Mouse (Mus musculus) layer of hippocampus, postnatal 25 days (tissue): ENCODE data around the gene Eva1a. TPM values are rescaled to one million over a fixed set of nuclear protein-coding genes. Genes with fewer than 3 reads are reported as not detected.

Source experiments
- DNase-seq, 2 experiments: peaks; one replicate each; pipeline ENCODE4 v3.0.0; 2022; ENCODE audit warnings: mixed read lengths in 2 of 2, low spot score in 1 of 2; ENCODE audit errors: extremely low spot score in 1 of 2
- total RNA-seq, 2 experiments: library from RNA; stranded (reverse); gene quantifications; 2 replicates each; pipeline ENCODE4 v1.2.3; 2021

Eva1a gene
- total RNA-seq, 2 experiments from 2014 or later: 14.6 to 16.9 TPM

GRCm38 (mm10) chr6:82059896-82060295 lies 19.1 kb downstream of the Eva1a start:
- no peak for DNase-seq

DNA sequence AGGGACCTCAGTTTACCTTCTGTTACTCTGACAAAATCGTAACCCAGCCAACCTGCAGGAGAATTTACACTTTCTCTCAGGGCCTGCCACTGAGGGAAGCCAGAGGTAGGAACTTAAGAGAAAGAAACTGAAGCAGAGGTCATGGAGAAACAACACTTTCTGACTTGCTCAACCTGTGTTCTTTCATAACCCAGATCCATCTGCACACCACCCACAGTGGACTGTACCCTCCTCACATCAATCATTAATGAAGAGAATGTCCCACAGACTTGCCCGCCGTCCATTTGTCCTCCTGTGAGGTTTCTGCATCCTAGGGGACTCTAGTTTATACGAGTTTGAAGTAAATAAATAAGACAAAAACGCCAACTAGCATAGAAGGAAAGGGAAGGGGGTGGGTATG lies 24.4 kb downstream of the Eva1a start:
- no peak for DNase-seq

DNA sequence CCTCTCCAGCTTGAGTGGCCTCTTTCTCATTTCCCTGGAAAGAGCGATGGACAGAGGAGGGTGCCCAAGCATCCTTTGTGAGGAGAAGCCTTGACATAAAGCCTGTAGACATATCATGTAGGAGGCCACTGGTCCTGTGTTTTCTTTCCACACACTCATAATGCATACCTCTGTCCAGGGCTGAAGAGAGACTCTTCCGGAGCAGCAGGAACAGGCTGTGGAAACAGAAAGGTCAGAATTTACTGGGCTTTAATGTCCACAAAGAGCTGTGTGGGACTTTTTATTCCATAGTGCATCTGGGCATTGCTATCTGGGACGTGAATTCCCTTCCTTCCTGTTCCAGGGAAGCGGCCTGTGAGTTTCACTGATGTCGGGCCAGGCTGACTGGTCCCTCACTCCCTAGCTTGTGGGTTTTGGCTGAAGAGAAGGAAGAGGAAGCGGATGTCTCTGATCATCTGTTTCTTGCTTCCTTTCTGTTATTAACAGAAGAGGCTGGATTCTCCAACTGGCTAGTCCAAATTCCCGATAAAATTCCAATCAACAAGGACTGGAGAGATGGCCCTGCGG lies 25.8 kb downstream of the Eva1a start:
- DNase-seq: no peak

GRCm38 (mm10) chr6:82070459-82070858 lies 29.6 kb downstream of the Eva1a start:
- no peak for DNase-seq

GRCm38 (mm10) chr6:82073011-82073410 lies 32.2 kb downstream of the Eva1a start:
- no peak for DNase-seq

GRCm38 (mm10) chr6:82073567-82073966 lies 32.7 kb downstream of the Eva1a start:
- no peak for DNase-seq

DNA sequence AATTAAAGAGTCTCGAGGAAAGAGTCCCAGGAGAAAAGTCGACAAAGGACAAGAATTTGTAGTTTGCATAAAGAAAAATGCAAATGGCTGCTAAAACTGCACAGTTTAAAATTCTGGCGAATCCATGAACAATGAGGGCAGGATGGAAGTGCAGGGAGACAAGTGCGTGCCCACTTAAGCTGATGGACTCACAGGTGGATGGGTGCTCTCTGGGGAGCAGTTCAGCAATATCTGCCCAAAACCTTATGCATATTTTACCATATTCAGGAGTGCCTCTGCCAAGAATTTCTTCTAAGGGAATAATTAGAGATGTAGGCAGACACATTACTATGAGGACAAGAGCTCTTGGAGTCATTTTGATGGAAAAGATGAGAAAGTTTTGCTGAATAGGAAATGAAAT lies 35.5 kb downstream of the Eva1a start:
- DNase-seq: no peak

- DNase-seq: no peak
Observed at GRCm38 (mm10) chr6:82078875-82079274, 38.0 kb downstream of the Eva1a start.

DNA sequence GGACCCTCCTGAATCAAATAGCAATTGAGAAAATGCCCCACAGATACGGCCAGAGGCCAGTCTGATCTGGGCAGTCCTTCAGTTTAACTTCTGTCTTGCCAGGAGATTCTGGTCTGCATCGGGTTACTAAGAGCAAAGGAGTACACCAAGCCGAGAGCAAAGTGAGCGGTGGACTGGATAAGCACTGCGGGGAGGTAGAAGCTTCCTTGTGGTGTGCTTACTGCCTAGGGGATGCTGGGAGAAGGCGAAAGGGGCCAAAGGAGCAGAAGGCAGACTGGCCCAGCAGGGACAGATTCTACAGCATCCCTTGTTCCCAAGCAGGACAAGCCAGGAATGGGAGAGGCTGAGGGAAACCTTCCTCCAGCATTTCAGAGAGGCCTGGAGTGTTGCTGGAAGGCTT lies 42.8 kb downstream of the Eva1a start:
- DNase-seq: no peak

GRCm38 (mm10) chr6:82084235-82084634 lies 43.4 kb downstream of the Eva1a start:
- DNase-seq: no peak

DNA sequence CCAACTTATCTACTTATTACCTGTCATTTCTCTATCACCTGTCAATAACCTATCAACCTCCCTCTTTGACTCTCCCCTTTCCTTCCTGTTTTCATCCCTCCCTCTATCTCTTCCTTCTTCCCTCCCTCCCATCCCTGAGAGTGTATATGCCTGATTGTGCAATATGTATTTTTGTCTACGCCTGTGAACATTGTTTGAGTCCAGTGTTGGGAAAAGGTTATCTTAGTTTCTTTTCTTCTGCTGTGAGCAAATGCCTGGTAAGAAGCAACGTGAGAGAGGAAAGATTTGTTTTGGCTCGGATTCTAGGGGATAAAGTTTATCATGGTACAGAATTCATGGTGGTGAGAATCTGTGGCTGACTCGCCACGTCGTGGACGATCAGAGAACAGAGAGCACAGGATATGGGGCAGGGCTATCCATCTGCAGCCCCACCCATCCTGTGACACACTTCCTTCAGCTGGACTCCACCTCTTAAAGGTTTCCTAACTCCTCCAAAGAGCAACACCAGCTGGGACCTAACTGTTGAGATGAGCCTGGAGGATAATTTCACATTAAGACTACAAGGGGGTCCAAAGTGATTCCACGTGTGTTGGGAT lies 44.6 kb downstream of the Eva1a start:
- DNase-seq: no peak

- DNase-seq: no peak
Observed at GRCm38 (mm10) chr6:82088133-82088532, 47.3 kb downstream of the Eva1a start.

DNA sequence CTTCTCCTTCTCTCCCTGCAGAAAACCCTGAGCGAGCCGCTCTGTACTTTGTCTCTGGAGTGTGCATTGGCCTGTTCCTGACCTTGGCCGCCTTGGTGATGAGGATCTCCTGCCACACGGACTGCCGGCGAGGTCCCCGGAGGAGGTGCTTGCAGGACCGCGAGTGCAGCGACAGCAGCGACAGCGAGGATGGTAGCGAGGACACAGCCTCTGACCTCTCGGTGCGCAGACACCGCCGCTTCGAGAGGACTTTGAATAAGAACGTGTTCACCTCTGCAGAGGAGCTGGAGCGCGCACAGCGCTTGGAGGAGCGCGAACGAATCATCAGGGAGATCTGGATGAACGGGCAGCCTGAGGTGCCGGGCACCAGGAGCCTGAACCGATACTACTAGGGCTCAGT lies 50.9 kb downstream of the Eva1a start:
- DNase-seq: no peak

DNA sequence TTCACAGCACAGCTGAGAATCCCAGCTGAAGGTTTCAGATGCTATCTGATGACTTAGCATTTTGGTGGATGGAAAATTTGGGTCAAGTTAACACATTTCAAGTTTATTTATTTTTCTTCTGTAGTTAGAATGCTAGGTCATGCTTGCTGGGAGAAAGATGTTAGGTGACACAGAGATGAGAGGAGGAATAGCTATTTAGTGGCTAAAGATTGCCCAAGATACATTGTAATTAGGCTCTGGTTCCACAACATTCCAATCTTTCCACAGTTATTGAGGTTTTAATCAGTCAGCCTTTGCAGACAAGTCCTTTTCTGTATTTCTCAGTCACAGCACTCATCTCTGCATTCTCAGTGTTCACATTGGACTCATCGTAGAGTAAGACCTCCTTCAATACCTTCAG lies 56.9 kb downstream of the Eva1a start:
- DNase-seq: no peak

DNA sequence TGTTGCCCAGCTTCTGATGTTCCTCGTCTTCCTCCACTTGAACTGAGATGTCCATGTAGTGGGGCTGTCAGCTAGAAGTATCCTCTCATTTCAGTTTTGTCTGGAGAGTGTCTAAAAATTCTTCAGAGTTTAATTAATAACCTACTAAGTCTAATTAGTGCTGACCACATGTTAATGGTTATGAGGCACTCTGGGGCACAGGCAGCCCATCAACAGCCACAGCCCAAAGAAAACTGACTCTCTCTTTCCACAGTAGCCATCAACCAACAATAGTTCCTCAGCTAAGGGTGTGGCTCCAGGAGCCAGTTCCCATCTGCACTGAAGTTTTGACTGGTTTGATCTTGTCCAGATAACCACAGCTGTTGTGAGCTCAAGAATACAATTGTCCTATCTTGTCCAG lies 57.6 kb downstream of the Eva1a start:
- DNase-seq: no peak

DNA sequence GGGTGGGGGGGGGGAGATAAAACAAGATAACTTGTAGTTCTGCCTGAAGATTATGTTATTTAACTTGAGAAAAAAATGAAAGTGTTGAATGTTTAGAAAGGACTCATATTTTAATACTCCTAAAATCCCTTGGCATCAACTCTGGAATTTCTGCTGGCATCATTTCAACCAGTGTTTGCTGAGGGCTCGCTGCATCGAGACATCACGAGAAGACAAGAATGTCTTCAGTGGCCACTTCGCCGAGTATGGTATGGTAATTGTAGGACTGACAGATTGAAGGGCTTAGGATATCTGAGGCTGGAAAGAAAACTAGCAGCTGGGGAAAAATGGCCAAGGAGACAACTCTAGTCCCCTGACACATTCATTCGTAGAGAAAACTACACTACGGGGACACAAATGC lies 69.6 kb downstream of the Eva1a start:
- DNase-seq: no peak

- no peak for DNase-seq
Observed at GRCm38 (mm10) chr6:82111111-82111510, 70.3 kb downstream of the Eva1a start.

DNA sequence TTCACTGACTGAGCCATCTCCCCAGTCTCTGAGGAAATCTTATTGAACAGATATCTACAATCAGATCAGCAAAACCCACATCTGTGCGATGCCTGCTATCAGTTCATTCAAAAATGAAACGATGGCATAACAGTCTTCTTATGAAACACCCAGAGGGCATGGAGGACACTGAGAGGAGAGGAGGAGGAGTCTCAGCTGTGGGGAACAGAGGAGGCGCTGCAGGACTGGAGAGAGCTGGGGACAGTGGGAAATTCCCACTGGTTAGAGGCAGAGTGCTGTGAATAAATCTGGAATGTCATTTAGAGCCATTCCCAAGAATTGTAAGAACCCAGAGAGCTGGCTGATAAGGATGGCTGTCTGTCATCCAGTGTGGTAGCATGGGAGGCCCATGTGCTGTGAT lies 70.7 kb downstream of the Eva1a start:
- DNase-seq: no peak

DNA sequence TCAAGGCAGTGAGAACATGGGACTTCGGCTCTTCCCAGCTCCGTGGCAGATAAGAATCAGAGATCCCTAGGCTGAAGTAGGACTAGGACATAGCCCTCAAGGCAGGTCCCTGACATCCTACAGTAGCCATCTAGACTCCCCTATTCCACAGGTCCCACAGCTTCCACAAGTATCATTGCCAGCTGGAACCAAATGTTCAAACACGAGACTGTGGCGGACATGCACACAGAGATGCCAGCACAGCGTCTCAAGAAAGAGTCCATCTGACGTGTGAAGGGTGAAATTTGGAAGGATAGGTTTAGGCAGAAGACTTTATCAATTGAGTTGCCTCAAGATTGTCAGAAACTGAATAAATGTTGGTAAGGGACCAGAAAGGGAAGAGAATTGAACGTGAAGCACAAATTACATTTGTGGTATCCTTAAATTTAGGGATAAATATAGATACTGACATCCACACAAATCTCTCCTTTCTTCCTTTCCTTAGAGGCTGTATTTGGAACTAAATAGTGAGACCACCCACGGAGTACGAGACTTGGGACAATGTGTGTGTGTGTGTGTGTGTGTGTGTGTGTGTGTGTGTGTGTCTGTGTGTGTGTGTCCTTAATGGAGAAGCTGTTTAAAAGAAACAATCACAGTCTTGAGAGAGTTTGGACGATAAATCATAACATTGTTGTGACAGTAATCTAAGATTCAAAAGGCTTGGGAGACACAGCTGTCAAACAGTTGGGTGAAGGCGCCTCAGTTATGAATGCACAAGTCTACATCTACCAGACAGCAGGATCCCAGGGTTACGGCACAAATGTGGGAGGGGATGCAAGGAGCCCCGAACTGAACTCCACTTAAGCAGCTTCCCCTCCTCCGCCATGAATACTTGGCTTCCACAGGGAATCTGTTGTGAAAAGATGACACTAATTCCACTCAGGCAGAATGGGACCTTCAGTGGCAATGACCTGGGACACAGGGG lies 71.6 kb downstream of the Eva1a start:
- no peak for DNase-seq

DNA sequence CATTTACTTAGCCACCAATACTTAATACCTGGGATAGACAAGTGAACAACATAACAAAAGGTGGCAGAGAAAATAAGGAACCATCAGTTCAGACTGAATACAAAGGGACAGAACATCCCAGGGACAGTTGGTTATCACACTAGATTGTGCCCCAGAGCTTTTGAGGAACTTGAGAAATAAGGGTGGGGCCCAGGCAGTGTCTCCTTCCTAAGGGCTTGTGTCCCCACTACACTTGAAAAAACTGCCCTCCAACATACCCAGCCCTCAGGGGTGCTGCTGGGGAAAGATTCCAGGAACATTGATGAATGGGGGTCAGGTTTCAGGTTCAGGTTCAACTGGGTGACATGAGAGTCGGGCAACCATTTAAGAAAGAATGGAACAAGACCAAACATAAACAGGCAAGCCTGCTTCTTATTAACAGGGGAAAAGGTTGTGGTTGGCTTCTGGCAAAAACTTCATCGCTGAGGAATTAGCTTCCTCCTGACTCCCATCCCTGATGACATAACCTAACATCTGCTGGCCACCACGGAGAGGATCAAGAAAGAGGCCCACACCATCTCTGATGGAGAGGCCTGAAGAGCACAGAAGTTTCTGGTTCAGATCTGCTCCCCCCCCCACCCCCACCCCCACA lies 74.6 kb downstream of the Eva1a start:
- DNase-seq: no peak

DNA sequence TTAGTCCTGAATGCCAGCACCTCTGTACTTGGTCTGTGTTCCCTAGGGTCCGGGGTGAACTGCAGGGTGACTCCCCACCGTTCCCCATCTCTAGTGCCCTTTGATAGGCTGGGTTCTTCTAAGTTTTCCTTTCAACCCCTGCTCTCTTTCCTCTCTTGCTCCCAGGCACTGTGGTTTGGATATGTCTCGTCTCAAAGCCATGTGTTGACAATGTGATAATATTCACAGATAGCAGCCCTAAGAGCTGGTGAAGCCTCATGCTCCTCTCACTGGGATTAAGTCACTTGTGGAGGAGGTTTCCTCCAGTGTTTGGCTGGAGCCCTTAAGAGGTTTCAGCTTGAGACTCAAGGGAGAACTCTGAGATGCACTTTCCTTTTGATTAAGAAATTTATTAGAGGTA lies 75.3 kb downstream of the Eva1a start:
- no peak for DNase-seq
